Mouse (Mus musculus): ENCODE results near the gene Edil3.

Gene Edil3

DNA sequence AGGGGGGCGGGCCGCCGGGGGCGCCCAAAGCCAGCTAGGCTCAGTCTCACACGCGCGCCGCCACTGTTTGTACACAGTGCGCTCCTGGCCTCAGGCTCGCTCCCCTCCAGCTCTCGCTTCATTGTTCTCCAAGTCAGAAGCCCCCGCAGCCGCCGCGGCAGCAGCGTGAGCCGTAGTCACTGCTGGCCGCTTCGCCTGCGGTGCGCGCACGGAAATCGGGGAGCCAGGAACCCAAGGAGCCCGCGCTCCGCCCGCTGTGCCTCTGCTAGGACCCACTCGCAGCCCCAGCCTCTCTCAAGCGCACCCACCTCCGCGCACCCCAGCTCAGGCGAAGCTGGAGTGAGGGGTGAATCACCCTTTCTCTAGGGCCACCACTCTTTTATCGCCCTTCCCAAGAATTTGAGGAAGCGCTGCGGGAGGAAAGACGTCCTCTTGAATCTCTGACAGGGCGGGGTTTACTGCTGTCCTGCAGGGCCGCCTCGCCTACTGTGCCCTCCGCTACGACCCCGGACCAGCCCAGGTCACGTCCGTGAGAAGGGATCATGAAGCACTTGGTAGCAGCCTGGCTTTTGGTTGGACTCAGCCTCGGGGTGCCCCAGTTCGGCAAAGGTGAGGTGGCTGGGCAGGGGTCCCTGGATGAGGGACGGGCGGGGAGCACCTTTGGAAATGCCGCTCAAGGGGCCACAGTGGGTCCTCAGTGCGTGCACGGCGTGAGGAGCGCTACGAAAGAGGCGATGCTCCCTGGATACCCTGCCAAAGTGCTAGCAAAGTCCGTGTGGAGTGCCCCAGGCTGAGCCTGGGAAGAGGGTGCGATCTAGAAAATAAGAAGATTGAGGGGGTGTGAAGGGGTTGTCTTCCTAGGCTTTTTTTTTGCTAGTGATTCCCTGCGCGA is at the start of gene Edil3:
Edil3 (plus strand) TSS at position 33 of the 892 bp plus-strand sequence.
- DNase-seq (ENCODE audit: low spot score in 2 of 2): peak; percentile 33 to 46

DNA sequence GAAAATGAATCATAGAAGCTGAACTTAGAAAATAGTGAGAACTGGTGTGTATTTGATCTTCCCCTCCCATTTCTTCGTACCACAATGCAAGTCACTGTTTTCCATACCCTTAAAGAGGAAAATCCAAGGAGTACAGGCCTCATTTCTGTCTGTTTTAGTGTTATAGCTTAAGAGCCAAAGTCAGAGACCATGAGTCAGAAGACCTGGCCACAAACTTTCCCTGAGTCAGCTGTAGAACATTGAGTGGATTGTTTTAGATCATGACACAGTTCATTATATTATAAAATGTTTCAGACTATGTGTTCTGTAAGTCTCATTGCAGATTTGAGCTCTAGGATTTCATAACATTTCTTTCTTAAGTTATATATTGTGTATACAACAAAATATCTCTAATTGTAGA is 22.1 kb upstream of the Edil3 start:
- DNase-seq (ENCODE audit: low spot score in 2 of 2): no peak

DNA sequence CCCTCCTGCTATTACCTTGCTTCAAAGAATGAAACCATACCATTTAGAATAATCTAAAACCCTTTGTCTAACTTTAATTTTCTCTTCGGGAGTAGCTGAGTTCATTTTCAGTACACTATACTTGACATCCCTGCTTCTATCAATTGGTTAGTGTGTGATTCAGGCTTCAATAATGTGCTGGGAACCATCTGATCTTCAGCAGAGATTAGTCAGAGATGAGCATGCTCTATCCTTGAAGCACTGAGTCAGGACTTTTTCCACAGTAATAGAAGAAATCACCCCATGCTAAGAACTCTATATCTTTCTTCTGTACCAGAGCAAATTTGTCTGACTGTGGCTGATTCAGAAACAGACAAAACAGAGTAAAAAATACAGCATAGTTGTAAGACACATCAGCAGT is 20.3 kb upstream of the Edil3 start:
- DNase-seq (ENCODE audit: low spot score in 2 of 2): no peak

DNA sequence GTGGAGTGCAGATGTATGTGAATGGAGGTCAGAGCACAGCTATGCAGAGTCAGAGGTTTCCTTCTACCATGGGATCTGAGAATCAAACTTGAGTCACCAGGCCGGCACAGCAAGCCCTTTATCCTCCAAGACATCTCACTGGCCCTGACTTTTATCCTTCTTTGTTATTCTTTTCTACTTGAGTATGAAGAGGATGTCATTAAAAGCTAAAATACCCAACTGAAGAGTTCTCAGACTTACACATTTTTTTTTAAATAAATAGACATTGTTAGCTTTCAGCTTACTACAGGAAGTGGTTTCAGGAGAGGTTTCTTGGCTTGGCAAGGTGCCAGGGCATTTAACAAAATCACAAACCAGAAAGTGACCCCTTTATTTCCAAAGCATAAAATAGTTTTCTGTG is 15.4 kb upstream of the Edil3 start:
- DNase-seq (ENCODE audit: low spot score in 2 of 2): no peak

- DNase-seq (ENCODE audit: low spot score in 2 of 2): no peak
Observed at GRCm38 (mm10) chr13:88806269-88806668, 15.0 kb upstream of the Edil3 start.

- DNase-seq (ENCODE audit: low spot score in 2 of 2): no peak
Observed at GRCm38 (mm10) chr13:88810097-88810496, 11.2 kb upstream of the Edil3 start.

DNA sequence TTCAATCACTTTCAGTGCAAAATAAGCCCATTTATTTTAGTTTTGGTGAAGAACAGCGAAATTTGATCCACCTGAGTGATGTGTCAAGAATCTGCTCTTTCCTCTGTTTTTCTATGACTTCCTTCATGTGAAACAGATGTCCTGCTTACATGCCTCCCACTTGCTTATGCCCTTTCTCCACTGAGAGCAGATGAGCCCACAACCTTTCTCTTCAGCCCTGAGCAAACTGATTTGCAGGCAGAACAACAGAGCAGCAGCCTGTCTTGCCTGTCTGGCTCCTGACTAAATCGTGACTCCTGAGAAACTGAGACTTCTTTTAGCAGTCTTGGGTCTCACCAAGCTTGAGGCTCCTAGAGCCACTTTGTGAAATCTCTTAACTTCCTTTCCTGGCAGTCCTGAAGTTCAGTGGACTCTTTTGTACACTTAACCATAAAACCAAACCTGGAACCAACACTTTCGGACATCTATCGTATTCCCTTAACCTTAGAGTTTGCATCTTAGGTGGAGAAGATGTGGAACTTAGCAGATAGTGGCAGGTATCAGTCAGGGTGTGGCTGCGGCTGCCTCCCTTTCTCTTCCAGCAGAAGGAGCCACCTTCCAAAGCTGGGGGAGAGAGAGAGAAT is 475 bp upstream of the Edil3 start:
- no peak for DNase-seq (ENCODE audit: low spot score in 2 of 2)

- DNase-seq (ENCODE audit: low spot score in 2 of 2): peak in 1 of 2 experiments; percentile 3
Observed at GRCm38 (mm10) chr13:88822332-88822895, 1.1 kb downstream of the Edil3 start.

DNA sequence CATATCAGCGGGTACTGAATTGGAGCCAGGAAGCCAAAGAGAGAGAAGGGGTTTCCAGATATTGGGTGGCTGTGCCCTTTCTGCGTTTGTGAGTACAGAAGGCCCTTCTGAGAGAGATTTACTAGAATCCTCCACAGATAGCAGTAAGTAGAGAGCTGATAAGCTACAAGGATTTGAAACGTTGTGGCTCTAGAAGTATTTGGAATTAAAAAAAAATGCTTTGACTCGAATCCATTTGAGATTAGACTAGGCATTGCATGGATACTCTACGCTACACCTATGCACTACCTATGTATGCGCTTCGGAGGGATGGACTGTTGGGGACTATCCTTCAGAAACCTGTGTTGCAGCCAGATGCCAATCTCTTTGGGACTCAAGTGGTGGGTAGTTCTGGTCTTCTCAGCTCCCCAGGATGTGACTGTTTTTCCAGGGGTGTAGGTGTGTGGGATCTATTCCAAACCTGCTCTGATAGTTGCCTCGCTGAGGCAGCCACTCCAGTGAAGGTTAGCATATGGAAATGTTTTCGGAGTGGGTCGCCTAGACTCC is 1.8 kb downstream of the Edil3 start:
- peak in 1 of 2 experiments; percentile 10 for DNase-seq (ENCODE audit: low spot score in 2 of 2)

GRCm38 (mm10) chr13:88823522-88824419 is 2.5 kb downstream of the Edil3 start:
- peak; percentile 27 to 46 for DNase-seq (ENCODE audit: low spot score in 2 of 2)

DNA sequence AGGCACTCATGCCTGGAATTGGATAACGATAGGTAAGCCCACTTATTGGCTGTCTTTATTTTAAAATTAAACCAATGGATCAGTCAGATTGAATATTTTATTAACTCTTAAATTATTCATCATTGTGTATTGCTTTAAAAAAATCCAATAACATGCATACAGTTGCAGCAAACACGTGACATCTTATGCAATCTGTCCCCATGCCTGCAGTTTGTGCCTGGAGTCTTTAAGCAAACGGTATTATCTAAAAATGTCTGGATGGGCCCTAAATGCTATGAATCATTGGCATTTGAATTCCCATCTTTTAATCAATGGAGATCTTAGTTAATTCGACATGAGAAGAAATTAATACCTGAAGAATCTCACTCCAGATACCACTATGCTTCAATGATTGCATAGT is 3.2 kb downstream of the Edil3 start:
- DNase-seq (ENCODE audit: low spot score in 2 of 2): no peak

DNA sequence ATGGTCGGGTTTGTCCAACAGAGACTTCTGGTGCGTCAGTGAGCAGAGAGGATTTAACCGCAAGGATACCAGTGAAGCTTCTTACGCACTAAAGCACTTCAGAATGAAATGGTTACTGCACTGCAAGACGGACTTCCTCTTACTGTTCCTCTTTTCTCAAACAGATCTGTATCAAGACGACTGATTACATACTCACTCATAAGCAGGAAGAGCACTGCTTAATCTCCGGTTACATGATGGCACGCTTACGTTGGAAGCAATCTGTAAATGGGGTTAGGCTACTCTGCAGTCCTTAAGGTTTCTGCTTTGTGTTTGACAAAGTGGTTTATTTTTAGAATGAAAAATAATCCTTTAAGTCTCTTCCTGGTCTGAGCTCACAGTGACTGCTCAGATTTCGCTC is 7.1 kb downstream of the Edil3 start:
- no peak for DNase-seq (ENCODE audit: low spot score in 2 of 2)

- DNase-seq (ENCODE audit: low spot score in 2 of 2): no peak
Observed at GRCm38 (mm10) chr13:88833732-88834131, 12.5 kb downstream of the Edil3 start.

GRCm38 (mm10) chr13:88849739-88850138 is 28.5 kb downstream of the Edil3 start:
- no peak for DNase-seq (ENCODE audit: low spot score in 2 of 2)

DNA sequence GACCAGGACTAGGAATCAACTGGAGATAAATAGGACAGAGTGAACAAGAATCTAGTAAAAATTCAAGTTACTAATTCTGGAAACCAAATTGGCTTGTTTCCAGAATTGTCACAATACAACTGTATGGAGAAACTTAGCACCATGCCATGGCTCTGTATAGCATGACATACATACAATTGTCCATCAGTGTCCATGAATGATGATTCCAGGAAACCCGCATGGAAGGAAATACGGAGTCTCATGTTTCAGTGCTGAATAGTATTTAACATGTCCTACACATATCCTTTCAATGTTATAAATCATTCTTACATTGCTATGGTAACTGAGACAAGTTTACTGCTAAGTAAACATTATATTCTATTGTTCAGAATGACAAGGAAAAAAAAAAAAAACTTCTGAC is 58.7 kb downstream of the Edil3 start:
- no peak for DNase-seq (ENCODE audit: low spot score in 2 of 2)

DNA sequence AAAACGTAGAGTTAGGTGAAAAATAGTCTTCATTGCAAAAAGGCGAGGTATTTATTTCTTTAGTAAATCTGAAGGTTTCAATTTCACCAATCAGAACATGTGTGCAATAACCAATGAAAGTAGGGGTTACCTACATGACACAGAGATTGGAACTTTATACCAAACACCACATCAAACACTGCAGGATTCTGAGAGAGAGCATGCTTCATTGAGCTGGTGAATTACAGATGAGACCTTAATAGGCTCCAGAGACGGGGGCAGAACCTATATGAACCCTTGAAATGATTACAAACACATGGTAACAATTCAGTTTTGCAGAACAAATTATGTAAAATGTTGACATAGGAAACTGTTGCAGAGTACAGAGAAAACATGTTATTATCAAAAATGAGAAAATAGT is 69.5 kb downstream of the Edil3 start:
- no peak for DNase-seq (ENCODE audit: low spot score in 2 of 2)

- DNase-seq (ENCODE audit: low spot score in 2 of 2): no peak
Observed at GRCm38 (mm10) chr13:88900046-88900445, 78.8 kb downstream of the Edil3 start.

DNA sequence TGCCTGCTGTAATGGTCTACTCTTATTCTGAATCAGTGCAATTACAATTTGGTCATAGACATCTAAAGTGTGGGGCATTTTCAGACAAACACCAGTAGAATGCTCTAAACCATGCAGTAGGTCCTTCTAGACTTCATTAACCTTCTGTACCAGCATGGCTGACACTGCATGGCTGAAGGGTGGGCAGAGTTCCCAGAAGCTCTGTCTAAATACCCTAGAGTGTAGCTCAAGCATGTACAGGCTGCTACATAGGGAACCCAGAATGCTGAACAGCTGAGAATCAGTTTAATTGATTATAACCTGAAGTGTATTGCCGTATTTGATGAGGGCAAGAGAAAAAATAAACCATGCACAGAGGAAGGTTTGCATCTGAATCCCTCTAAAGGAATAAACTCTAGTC is 86.1 kb downstream of the Edil3 start:
- no peak for DNase-seq (ENCODE audit: low spot score in 2 of 2)

GRCm38 (mm10) chr13:88908187-88908586 is 86.9 kb downstream of the Edil3 start:
- DNase-seq (ENCODE audit: low spot score in 2 of 2): no peak

DNA sequence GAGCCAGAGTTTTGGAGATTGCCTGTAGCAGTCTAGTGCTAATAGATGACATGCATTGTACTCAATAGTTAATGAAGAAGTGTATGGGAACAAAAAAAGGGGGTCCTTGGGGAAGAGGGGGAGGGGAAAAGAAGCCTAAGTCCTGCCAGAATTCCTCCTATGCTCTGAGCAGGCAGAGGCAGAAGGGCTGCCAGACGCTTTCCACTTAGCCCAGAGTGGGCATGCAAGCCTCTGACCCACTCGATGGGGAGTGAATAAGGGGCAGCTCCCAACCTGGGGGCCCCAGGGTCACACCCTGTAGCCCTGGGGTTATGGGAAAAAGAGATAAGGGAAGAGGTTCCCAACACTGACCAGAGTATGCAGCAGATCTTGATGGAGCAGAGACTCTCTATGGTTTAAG is 95.2 kb downstream of the Edil3 start:
- no peak for DNase-seq (ENCODE audit: low spot score in 2 of 2)

DNA sequence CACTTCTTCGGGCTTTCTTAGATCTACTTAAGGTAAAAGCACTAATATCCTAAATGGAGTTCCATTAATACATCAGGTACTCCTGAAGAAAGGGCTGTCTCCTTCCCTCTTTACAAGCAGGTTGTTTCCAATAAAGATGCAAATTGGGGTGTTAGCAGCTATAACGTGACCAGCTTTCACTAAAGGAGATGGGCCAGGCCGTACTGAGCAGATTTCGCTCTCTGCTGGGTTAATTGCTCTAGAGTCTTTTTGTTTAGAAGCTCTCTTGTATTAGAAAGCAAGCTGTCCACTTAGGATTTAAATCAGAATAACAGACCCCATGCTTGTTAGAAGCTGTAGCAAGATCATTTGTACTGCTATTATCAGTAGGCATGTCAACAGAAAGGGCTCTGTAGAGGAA is 108.4 kb downstream of the Edil3 start:
- DNase-seq (ENCODE audit: low spot score in 2 of 2): no peak

DNA sequence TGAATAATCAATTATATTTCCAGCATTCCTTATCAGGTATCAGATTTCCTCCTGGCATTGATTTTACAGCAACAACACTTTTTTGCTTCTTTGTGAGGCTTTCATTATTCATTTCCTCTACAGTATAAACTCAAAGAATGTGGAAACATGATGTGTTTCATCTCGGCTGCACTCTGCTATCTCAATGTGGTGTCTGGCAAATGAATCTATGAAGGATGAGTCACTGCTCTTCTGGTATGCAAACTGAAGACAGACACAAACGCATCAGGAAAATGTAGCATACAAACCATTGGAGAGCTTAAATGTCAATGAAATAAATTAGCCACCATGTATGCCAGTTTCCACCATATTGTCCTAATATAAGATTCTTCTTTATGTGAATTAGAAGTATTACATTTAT is 117.3 kb downstream of the Edil3 start:
- DNase-seq (ENCODE audit: low spot score in 2 of 2): no peak

Measured in cerebellum, postnatal 4 days (tissue).